Mouse (Mus musculus) heart, postnatal 25 days (tissue): Measurements from ENCODE around the gene Fbxo48. TPM values are rescaled to one million over a fixed set of nuclear protein-coding genes. Genes with fewer than 3 reads are reported as not detected.

Source experiments
- total RNA-seq, 2 experiments: library from RNA; stranded (reverse); gene quantifications; 2 replicates each; pipeline ENCODE4 v1.2.3; 2021

Gene Fbxo48
- total RNA-seq, 2 experiments from 2014 or later, result 0.22 to 0.26 TPM

Other genes starting within 250 kb of the Fbxo48 start
- 1 to 10 TPM; 7.6 to 7.7 TPM for gene Egfr, start 199.2 kb upstream of the Fbxo48 start, total RNA-seq
- gene Cnrip1, start 100.2 kb downstream of the Fbxo48 start, total RNA-seq, result 1 to 10 TPM; 4.4 to 5.1 TPM
- gene Plek, start 101.0 kb downstream of the Fbxo48 start, total RNA-seq, result 1 to 10 TPM; 4.5 to 4.6 TPM
- 10 to 100 TPM; 63.5 to 71.5 TPM for gene Ppp3r1, start 207.9 kb downstream of the Fbxo48 start, total RNA-seq
- gene Wdr92, start 230.7 kb downstream of the Fbxo48 start, total RNA-seq, result 10 to 100 TPM; 10.3 to 12.2 TPM